Mouse (Mus musculus) C2C12 (cell line): Measurements from ENCODE around the gene Vinac1.

Source experiments
- CTCF ChIP-seq: IDR thresholded peaks from one replicate; pipeline ENCODE4 v1.5.1; 2011; ENCODE audit not compliant: control insufficient read depth, insufficient read depth, insufficient read length
- MYOG ChIP-seq: IDR thresholded peaks from one replicate; pipeline ENCODE4 v1.6.1; 2011; ENCODE audit not compliant: control insufficient read depth, insufficient read length; ENCODE audit errors: extremely low read depth
- USF1 ChIP-seq: IDR thresholded peaks from one replicate; pipeline ENCODE4 v1.6.1; 2011; ENCODE audit warnings: low read depth, mild to moderate bottlenecking, control low read depth, moderate library complexity

DNA sequence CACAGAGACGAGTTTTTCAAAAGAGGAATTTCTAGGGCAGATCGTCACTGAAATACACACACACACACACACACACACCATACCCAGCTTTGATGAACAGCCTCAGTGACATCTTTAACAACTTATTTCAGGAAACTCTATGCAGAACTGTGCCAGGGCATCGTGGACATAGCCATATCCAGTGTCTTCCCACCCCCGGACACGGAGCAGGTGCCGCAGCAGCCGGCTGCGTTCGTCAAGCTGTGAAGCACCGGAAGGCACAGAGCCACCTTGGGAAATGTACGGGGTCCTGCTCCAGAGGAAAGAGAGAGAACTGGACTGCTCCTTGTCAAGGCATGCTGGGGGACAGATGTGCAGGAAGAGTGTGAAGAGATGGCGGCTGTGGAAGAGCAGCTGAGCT lies 44.8 kb upstream of the Vinac1 start:
- no peak for TF ChIP-seq CTCF
- no peak for TF ChIP-seq MYOG
- no peak for TF ChIP-seq USF1
